In genomic region chr9:118907934-118908620, GRCm38 (mm10) we compare ENCODE assay signal across 8 mouse cellular contexts. TPM values are rescaled to one million over a fixed set of nuclear protein-coding genes. Genes with fewer than 3 reads are reported as not detected.
DNase-seq lines count a peak whose midpoint lies in the region; ATAC-seq and TF ChIP-seq lines count a peak whose summit lies in the region.

No protein-coding gene starts in this region.

- no peak overlapping the region for H3K4me2 ChIP-seq in liver, postnatal 0 days (ENCODE audit: low read depth, low read length)

- no peak overlapping the region for H3K4me3 ChIP-seq in E14TG2a.4 (replicated peaks; ENCODE audit: low read length)
- H3K4me3 ChIP-seq in liver, postnatal 0 days (ENCODE audit: low read depth, low read length) = no peak overlapping the region

- H3K9me3 ChIP-seq in E14TG2a.4 (ENCODE audit: low read length) = no peaks in the 10 kb centered on the region
- H3K9me3 ChIP-seq in liver, postnatal 0 days (ENCODE audit: low read length) = no peaks in the 10 kb centered on the region

- TF ChIP-seq CTCF in E14TG2a.4 (conservative IDR thresholded peaks at IDR 0.05; ENCODE audit: low read length) = peak; percentile 82
- TF ChIP-seq CTCF in liver, postnatal 0 days (IDR thresholded peaks at IDR 0.05; ENCODE audit: low read depth) = peak; percentile 92

- no peak for ATAC-seq in liver, postnatal 0 days

- no peak overlapping the region for H3K27ac ChIP-seq in liver, postnatal 0 days (ENCODE audit: low read depth)

- no peaks in the 10 kb centered on the region for H3K36me3 ChIP-seq in E14TG2a.4 (ENCODE audit: insufficient read depth, low read length)
- no peaks in the 10 kb centered on the region for H3K36me3 ChIP-seq in liver, postnatal 0 days (replicated peaks; ENCODE audit: insufficient read depth, low read length)

- H3K27me3 ChIP-seq in E14TG2a.4 (ENCODE audit: insufficient read depth, low read length) = peaks cover 9% of the 10 kb centered on the region
- H3K27me3 ChIP-seq in liver, postnatal 0 days (ENCODE audit: insufficient read depth, low read length) = no peaks in the 10 kb centered on the region

- peak; percentile 84 for DNase-seq in adrenal gland, adult 2 months
- DNase-seq in embryo, embryonic 9.5 days (ENCODE audit: extremely low spot score) = peak; percentile 87
- peak; percentile 70 to 83 for DNase-seq in heart, adult 9 months (ENCODE audit: low spot score in 2 of 2)
- DNase-seq in kidney, postnatal 25 days = peak; percentile 82 to 86
- peak; percentile 80 for DNase-seq in liver, postnatal 0 days
- DNase-seq in retina, postnatal 1 day = peak; percentile 88
- DNase-seq in urinary bladder, postnatal 25 days (ENCODE audit: low spot score) = peak; percentile 75

- H3K4me1 ChIP-seq in E14TG2a.4 (replicated peaks; ENCODE audit: low read depth, low read length) = peaks cover 18% of the 10 kb centered on the region
- no peaks in the 10 kb centered on the region for H3K4me1 ChIP-seq in liver, postnatal 0 days (ENCODE audit: insufficient read depth)

- WGBS in liver, postnatal 0 days (ENCODE audit: insufficient replicate concordance) = 51% methylated on average over 18 of the region's 18 CpGs

- TF ChIP-seq EP300 in liver, postnatal 0 days (IDR thresholded peaks at IDR 0.05; ENCODE audit: low read depth) = no peak

- no peak overlapping the region; the same call in 1 of the 2 replicates for H3K9ac ChIP-seq in liver, postnatal 0 days (replicated peaks)

RNA-seq across cellular contexts. Expression of gene Ctdspl, which starts 18.2 kb away (rescaled TPM):
- total RNA-seq in adrenal gland, adult 2 months (2021) = 10 to 100 TPM; 28.0 to 33.1 TPM
- 19.8 and 21.0 TPM in 2 replicates for polyA plus RNA-seq in adrenal gland, adult 2 months (2012; rRNA removed)
- polyA plus RNA-seq in liver, postnatal 0 days (2015; fragmentation: Nextera tagmentation; extraction: Ambion mirVana) = 2.2 and 2.4 TPM in 2 replicates
